In genomic region chr17:8912933-8913332, GRCm38 (mm10) we compare ENCODE assay signal across 23 mouse cellular contexts.
DNase-seq lines count a peak whose midpoint lies in the region; ATAC-seq and TF ChIP-seq lines count a peak whose summit lies in the region.
"Had no signal": no experiment of that assay in that cellular context is flagged by ENCODE, and none has a peak within 500 bp of the region (broad histone marks: within the 10 kb centered on the region; RNA-seq: fewer than 3 reads in every experiment).

No protein-coding gene starts in this region.

- H3K4me2 ChIP-seq in forebrain, postnatal 0 days (ENCODE audit: low read depth) = no peak overlapping the region
- H3K4me2 ChIP-seq in forebrain, embryonic 11.5 days (ENCODE audit: low read depth, low read length, severe bottlenecking) = no peak overlapping the region
- H3K4me2 ChIP-seq in hindbrain, postnatal 0 days (ENCODE audit: low read depth, low read length) = no peak overlapping the region

- intact Hi-C loops in heart, postnatal 36 days (cut with DNase I) = no loop called here

- no peak overlapping the region for H3K4me3 ChIP-seq in forebrain, postnatal 0 days (ENCODE audit: low read depth, low read length)
- H3K4me3 ChIP-seq in forebrain, embryonic 11.5 days (ENCODE audit: low read depth, low read length) = no peak overlapping the region
- no peak overlapping the region for H3K4me3 ChIP-seq in hindbrain, postnatal 0 days (ENCODE audit: low read length)

- ATAC-seq in forebrain, postnatal 0 days = no peak
- ATAC-seq in forebrain, embryonic 11.5 days (replicated peaks; ENCODE audit: low FRiP score) = no peak
- no peak for ATAC-seq in hindbrain, postnatal 0 days
- ATAC-seq: activated CD4-positive, CD25-positive, alpha-beta regulatory T cell, adult 4 months; CD4-positive, CD25-positive, alpha-beta regulatory T cell, adult 4 months had no signal

- no peaks in the 10 kb centered on the region for H3K36me3 ChIP-seq in forebrain, postnatal 0 days (ENCODE audit: insufficient read depth)
- H3K36me3 ChIP-seq in forebrain, embryonic 11.5 days (ENCODE audit: control insufficient read depth, insufficient read depth, low read length) = no peaks in the 10 kb centered on the region
- H3K36me3 ChIP-seq in hindbrain, postnatal 0 days (ENCODE audit: insufficient read depth, low read length) = no peaks in the 10 kb centered on the region
- H3K36me3 ChIP-seq: G1E had no signal

- no peak overlapping the region for H3K27ac ChIP-seq in forebrain, postnatal 0 days (ENCODE audit: low read depth, low read length)
- H3K27ac ChIP-seq in forebrain, embryonic 11.5 days (ENCODE audit: low read depth, low read length) = no peak overlapping the region
- H3K27ac ChIP-seq in hindbrain, postnatal 0 days = no peak overlapping the region

- H3K9me3 ChIP-seq in forebrain, postnatal 0 days (ENCODE audit: low read length) = no peaks in the 10 kb centered on the region
- no peaks in the 10 kb centered on the region for H3K9me3 ChIP-seq in forebrain, embryonic 11.5 days (ENCODE audit: control insufficient read depth, low read length)
- H3K9me3 ChIP-seq in hindbrain, postnatal 0 days (ENCODE audit: low read length) = no peaks in the 10 kb centered on the region

- H3K27me3 ChIP-seq in forebrain, postnatal 0 days (ENCODE audit: insufficient read depth, low read length) = no peaks in the 10 kb centered on the region
- no peaks in the 10 kb centered on the region for H3K27me3 ChIP-seq in forebrain, embryonic 11.5 days (ENCODE audit: control insufficient read depth, insufficient read depth, low read length)
- H3K27me3 ChIP-seq in hindbrain, postnatal 0 days (ENCODE audit: insufficient read depth, low read length) = no peaks in the 10 kb centered on the region
- H3K27me3 ChIP-seq: CH12.LX, Patski had no signal

- peak; percentile 55 for DNase-seq in forebrain, postnatal 0 days
- no peak for DNase-seq in forebrain, embryonic 11.5 days (ENCODE audit: low spot score)
- peak; percentile 1 for DNase-seq in heart, adult 11 months
- DNase-seq in heart, postnatal 36 days = no peak
- DNase-seq in brain, adult 2 months (ENCODE audit: low read depth, low spot score) = peak; percentile 65
- DNase-seq in telencephalon, adult 2 months (ENCODE audit: low read depth, low spot score) = peak; percentile 43
- no peak for DNase-seq in lung, postnatal 4 days
- no peak for DNase-seq in hindbrain, postnatal 0 days (ENCODE audit: low spot score)
- DNase-seq: adrenal gland, adult 2 months; adrenal gland, adult 8-10 months; adrenal gland, postnatal 10 days; adrenal gland, postnatal 14 days; adrenal gland, postnatal 25 days; adrenal gland, postnatal 36 days; B cell, adult 2 months; cerebellum, adult 11 months; cerebellum, adult 11-12 months; cerebellum, adult 18-20 months had no signal

- 65% methylated on average over 3 of the region's 3 CpGs for WGBS in forebrain, postnatal 0 days
- 90% methylated on average over 3 of the region's 3 CpGs for WGBS in forebrain, embryonic 11.5 days
- 74% methylated on average over 3 of the region's 3 CpGs for whole genome bisulfite sequencing in hindbrain, postnatal 0 days

- no peaks in the 10 kb centered on the region for H3K4me1 ChIP-seq in forebrain, postnatal 0 days (ENCODE audit: insufficient read depth)
- H3K4me1 ChIP-seq in forebrain, embryonic 11.5 days (replicated peaks; ENCODE audit: control insufficient read depth, insufficient read depth, low read length) = no peaks in the 10 kb centered on the region
- no peaks in the 10 kb centered on the region for H3K4me1 ChIP-seq in hindbrain, postnatal 0 days (ENCODE audit: insufficient read depth, low read length)

- no peak overlapping the region for H3K9ac ChIP-seq in forebrain, postnatal 0 days
- no peak overlapping the region for H3K9ac ChIP-seq in forebrain, embryonic 11.5 days (ENCODE audit: low read length)
- no peak overlapping the region for H3K9ac ChIP-seq in hindbrain, postnatal 0 days (replicated peaks; ENCODE audit: low read length)

- TF ChIP-seq CTCF in forebrain, postnatal 0 days (IDR thresholded peaks at IDR 0.05; ENCODE audit: low read depth) = no peak
- TF ChIP-seq CTCF in hindbrain, postnatal 0 days (IDR thresholded peaks at IDR 0.05; ENCODE audit: low read depth) = no peak

Comparison
In these comparisons a context has a peak if more than half of its experiments do, and no peak if none do; other contexts are left out.
1. DNase-seq: peak in forebrain, postnatal 0 days (single experiment), heart, adult 11 months (single experiment), brain, adult 2 months (single experiment) and telencephalon, adult 2 months (single experiment); none in forebrain, embryonic 11.5 days (single experiment), heart, postnatal 36 days (0 of 2), lung, postnatal 4 days (0 of 2) and hindbrain, postnatal 0 days (single experiment).